Mouse (Mus musculus): ENCODE measurements around the gene Wasf1. TPM values are rescaled to one million over a fixed set of nuclear protein-coding genes. Genes with fewer than 3 reads are reported as not detected.

The Wasf1 gene
- total and polyA plus RNA-seq, 2 experiments from 2014 or later: 28.4 to 155 TPM

DNA sequence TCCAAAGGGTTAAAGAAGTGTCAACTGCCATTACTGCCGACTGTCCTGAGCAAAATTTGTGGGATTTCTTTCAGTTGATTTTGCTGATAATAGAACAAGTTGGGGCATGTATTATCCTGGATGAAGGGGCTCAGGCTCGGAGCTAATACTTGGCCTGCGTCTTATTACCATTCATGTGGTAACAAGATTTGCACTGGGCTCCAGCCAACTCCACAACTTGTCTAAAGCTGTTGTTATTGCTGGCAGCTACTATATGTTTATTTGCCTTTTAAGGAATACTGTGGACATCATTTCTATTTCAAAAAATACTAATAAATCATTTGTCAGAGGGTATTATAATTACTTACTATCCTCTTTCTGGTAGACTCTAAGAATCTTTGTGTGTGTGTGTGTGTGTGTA, 66.9 kb downstream of the Wasf1 start:
- TF ChIP-seq CTCF (IDR thresholded peaks at IDR 0.05): no peak
- ATAC-seq (ENCODE audit: low FRiP score) (no peak), DNase-seq (ENCODE audit: low spot score) (no peak)
- no peak overlapping the region for H3K4me2 ChIP-seq (ENCODE audit: low read depth, low read length, poor library complexity, severe bottlenecking)
- no peaks in the 10 kb centered on the region for H3K4me1 ChIP-seq (ENCODE audit: insufficient read depth, low read length)
- H3K4me3 ChIP-seq (ENCODE audit: low read depth, low read length): no peak overlapping the region
- no peak overlapping the region for H3K9ac ChIP-seq (replicated peaks; ENCODE audit: low read length, poor library complexity, severe bottlenecking)
- H3K36me3 ChIP-seq (ENCODE audit: insufficient read depth, low read length): peaks cover 5% of the 10 kb centered on the region; the same call in 1 of the 2 replicates
- no peak overlapping the region for H3K27ac ChIP-seq (ENCODE audit: low read depth, low read length)
- H3K27me3 ChIP-seq (ENCODE audit: insufficient read depth, low read length): no peaks in the 10 kb centered on the region
- H3K9me3 ChIP-seq (ENCODE audit: low read length): no peaks in the 10 kb centered on the region
- WGBS: 52% methylated on average over 3 of the region's 3 CpGs

DNA sequence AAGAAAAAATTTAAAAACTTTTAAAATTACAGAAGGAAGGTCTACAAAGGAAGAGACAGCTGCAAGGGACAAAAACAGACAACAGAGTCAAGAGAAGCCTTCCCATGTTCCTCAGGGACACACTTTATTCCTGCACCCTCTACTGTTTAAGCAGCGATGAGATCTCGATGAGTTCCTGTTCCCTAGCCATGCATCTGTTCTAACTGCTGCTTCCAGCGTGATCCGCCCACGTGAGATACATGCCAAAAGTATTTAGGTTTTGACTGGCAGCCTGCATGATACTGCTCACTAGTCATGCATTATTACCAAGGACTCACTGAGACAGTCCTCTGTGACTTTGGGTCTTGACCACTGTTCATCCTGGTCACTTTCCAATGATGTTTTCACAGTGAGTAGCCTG, 72.9 kb downstream of the Wasf1 start:
- ATAC-seq (ENCODE audit: low FRiP score) (no peak), DNase-seq (ENCODE audit: low spot score) (no peak)
- 87% methylated on average over 5 of the region's 5 CpGs for WGBS
- H3K4me3 ChIP-seq (ENCODE audit: low read depth, low read length): no peak overlapping the region
- no peak overlapping the region for H3K4me2 ChIP-seq (ENCODE audit: low read depth, low read length, poor library complexity, severe bottlenecking)
- H3K27me3 ChIP-seq (ENCODE audit: insufficient read depth, low read length): no peaks in the 10 kb centered on the region
- H3K4me1 ChIP-seq (ENCODE audit: insufficient read depth, low read length): no peaks in the 10 kb centered on the region
- no peak overlapping the region for H3K27ac ChIP-seq (ENCODE audit: low read depth, low read length)
- H3K36me3 ChIP-seq (ENCODE audit: insufficient read depth, low read length): no peaks in the 10 kb centered on the region
- TF ChIP-seq CTCF (IDR thresholded peaks at IDR 0.05): no peak
- H3K9me3 ChIP-seq (ENCODE audit: low read length): no peaks in the 10 kb centered on the region
- H3K9ac ChIP-seq (replicated peaks; ENCODE audit: low read length, poor library complexity, severe bottlenecking): no peak overlapping the region

DNA sequence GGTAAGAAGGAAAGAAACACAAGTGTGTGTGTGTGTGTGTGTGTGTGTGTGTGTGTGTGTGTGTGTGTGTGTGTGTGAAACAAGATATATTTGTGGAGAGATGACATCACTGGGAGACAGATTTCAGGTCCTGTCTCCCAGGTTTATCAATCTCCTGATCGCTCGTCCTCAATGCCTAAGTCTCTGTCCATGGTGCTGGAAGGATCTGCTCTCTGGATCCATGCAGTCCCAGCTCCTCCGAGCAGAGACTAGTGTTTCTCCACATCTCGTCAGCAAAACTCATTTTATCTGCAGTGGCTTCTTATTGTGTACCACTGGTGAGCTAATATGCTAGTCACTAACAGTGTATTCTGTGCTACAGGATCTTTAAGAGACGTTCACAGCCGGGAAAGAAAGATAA, 78.1 kb downstream of the Wasf1 start:
- no peak overlapping the region for H3K4me2 ChIP-seq (ENCODE audit: low read depth, low read length, poor library complexity, severe bottlenecking)
- H3K27ac ChIP-seq (ENCODE audit: low read depth, low read length): no peak overlapping the region
- H3K9me3 ChIP-seq (ENCODE audit: low read length): no peaks in the 10 kb centered on the region
- DNase-seq (ENCODE audit: low spot score): no peak
- no peaks in the 10 kb centered on the region for H3K27me3 ChIP-seq (ENCODE audit: insufficient read depth, low read length)
- no peak for TF ChIP-seq CTCF (IDR thresholded peaks at IDR 0.05)
- WGBS: 58% methylated on average over 6 of the region's 6 CpGs
- no peak overlapping the region for H3K9ac ChIP-seq (replicated peaks; ENCODE audit: low read length, poor library complexity, severe bottlenecking)
- no peak overlapping the region for H3K4me3 ChIP-seq (ENCODE audit: low read depth, low read length)
- H3K36me3 ChIP-seq (ENCODE audit: insufficient read depth, low read length): no peaks in the 10 kb centered on the region
- ATAC-seq (ENCODE audit: low FRiP score): no peak
- no peaks in the 10 kb centered on the region for H3K4me1 ChIP-seq (ENCODE audit: insufficient read depth, low read length)

GRCm38 (mm10) chr10:40962008-40962407, 78.7 kb downstream of the Wasf1 start:
- Histone ChIP-seq H3K4me2 (ENCODE audit: low read depth, low read length, poor library complexity, severe bottlenecking) (no peak overlapping the region), H3K9me3 (ENCODE audit: low read length) (no peaks in the 10 kb centered on the region), H3K27ac (ENCODE audit: low read depth, low read length) (no peak overlapping the region), H3K9ac (replicated peaks; ENCODE audit: low read length, poor library complexity, severe bottlenecking) (no peak overlapping the region), H3K4me3 (ENCODE audit: low read depth, low read length) (no peak overlapping the region), H3K36me3 (ENCODE audit: insufficient read depth, low read length) (no peaks in the 10 kb centered on the region), H3K4me1 (ENCODE audit: insufficient read depth, low read length) (no peaks in the 10 kb centered on the region), H3K27me3 (ENCODE audit: insufficient read depth, low read length) (no peaks in the 10 kb centered on the region)
- no peak for ATAC-seq (ENCODE audit: low FRiP score)
- TF ChIP-seq CTCF (IDR thresholded peaks at IDR 0.05): no peak
- 92% methylated on average over 4 of the region's 4 CpGs for WGBS
- DNase-seq (ENCODE audit: low spot score): no peak

DNA sequence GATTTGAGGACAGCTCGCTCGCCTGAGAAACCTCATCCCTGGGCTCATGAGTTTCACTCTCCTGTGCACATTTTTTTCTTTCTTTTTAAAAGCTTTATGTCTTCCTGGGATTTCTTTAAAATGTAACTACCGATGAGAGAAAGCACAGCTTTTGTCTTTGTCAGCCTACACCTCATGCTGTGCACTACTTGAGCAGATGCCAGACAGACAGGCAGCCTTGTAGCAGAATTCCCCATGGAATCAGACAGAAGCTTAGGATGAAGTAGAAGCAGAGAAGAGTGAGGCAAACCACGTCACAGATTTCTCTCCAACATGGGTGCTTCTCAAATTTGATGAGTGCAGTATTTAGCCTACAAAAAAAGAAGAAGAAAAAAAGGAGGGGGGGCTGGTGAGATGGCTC, 81.3 kb downstream of the Wasf1 start:
- no peaks in the 10 kb centered on the region for H3K36me3 ChIP-seq (ENCODE audit: insufficient read depth, low read length)
- H3K27ac ChIP-seq (ENCODE audit: low read depth, low read length): no peak overlapping the region
- TF ChIP-seq CTCF (IDR thresholded peaks at IDR 0.05): no peak
- WGBS: 25% methylated on average over 4 of the region's 4 CpGs
- H3K4me3 ChIP-seq (ENCODE audit: low read depth, low read length): no peak overlapping the region
- no peaks in the 10 kb centered on the region for H3K27me3 ChIP-seq (ENCODE audit: insufficient read depth, low read length)
- DNase-seq (ENCODE audit: low spot score): peak; percentile 31
- H3K4me2 ChIP-seq (ENCODE audit: low read depth, low read length, poor library complexity, severe bottlenecking): no peak overlapping the region
- no peaks in the 10 kb centered on the region for H3K4me1 ChIP-seq (ENCODE audit: insufficient read depth, low read length)
- no peak for ATAC-seq (ENCODE audit: low FRiP score)
- H3K9me3 ChIP-seq (ENCODE audit: low read length): no peaks in the 10 kb centered on the region
- H3K9ac ChIP-seq (replicated peaks; ENCODE audit: low read length, poor library complexity, severe bottlenecking): no peak overlapping the region

DNA sequence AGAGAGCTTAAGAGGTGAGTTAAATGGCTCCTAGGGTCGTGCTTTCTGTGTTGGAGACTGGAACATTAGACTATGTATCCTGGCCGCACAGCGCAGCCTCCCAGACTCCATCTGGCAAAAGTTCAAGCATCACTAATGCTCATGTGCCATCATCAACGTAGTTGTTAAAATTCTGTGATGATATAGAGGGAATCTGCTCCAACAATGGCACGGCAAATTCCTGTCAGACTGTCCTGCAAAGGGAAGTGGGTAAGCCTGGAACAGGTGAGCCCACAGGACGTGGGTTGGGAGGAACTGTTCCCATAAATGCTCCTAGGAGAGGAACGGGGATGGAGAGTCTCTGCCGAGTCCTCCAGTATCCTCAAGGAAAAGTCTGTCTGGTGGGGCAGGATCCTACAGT, 85.3 kb downstream of the Wasf1 start:
- Histone ChIP-seq H3K36me3 (ENCODE audit: insufficient read depth, low read length) (no peaks in the 10 kb centered on the region), H3K27ac (ENCODE audit: low read depth, low read length) (no peak overlapping the region), H3K4me2 (ENCODE audit: low read depth, low read length, poor library complexity, severe bottlenecking) (no peak overlapping the region), H3K27me3 (ENCODE audit: insufficient read depth, low read length) (no peaks in the 10 kb centered on the region), H3K4me3 (ENCODE audit: low read depth, low read length) (no peak overlapping the region), H3K9me3 (ENCODE audit: low read length) (no peaks in the 10 kb centered on the region), H3K9ac (replicated peaks; ENCODE audit: low read length, poor library complexity, severe bottlenecking) (no peak overlapping the region), H3K4me1 (ENCODE audit: insufficient read depth, low read length) (peaks cover 7% of the 10 kb centered on the region; the same call in 1 of the 2 replicates)
- DNase-seq (ENCODE audit: low spot score): no peak
- ATAC-seq (ENCODE audit: low FRiP score): no peak
- TF ChIP-seq CTCF (IDR thresholded peaks at IDR 0.05): no peak
- 62% methylated on average over 8 of the region's 8 CpGs for WGBS

Data from midbrain, postnatal 0 days (tissue).